Mouse (Mus musculus): ENCODE results near the gene Fads6. TPM values are rescaled to one million over a fixed set of nuclear protein-coding genes. Genes with fewer than 3 reads are reported as not detected.

The Fads6 gene
- total and polyA plus RNA-seq, 3 experiments: 0.30 to 8.5 (median 0.63) TPM

- in situ Hi-C loops (cut with MboI; ENCODE audit: low pct_ligation_motif_present, low pct_unique_long_range_greater_than_20kb, low sequenced_read_pairs): no loop called here
- no peak for TF ChIP-seq TCF12 (IDR thresholded peaks at IDR 0.05; ENCODE audit: low read depth, low read length)
- TF ChIP-seq POLR2AphosphoS2 (IDR thresholded peaks at IDR 0.05; ENCODE audit: low read depth, low read length): no peak
- TF ChIP-seq NELFE (IDR thresholded peaks at IDR 0.05; ENCODE audit: low read depth, low read length): no peak
- no peak for TF ChIP-seq ZKSCAN1 (IDR thresholded peaks at IDR 0.05; ENCODE audit: borderline replicate concordance, low read depth, low read length)
- Histone ChIP-seq H3K79me2 (replicated peaks; ENCODE audit: control insufficient read depth, extremely low read depth, insufficient read depth, poor library complexity, severe bottlenecking) (no peaks in the 10 kb centered on the region), H3K36me3 (replicated peaks in 1 of 2; ENCODE audit: control insufficient read depth in 1 of 2, insufficient read depth in 1 of 2, low read length in 1 of 2) (no peaks in the 10 kb centered on the region), H3K4me1 (ENCODE audit: control insufficient read depth in 1 of 2, insufficient read depth in 2 of 2) (peaks cover 7 to 9% of the 10 kb centered on the region in 2 experiments), H3K9ac (ENCODE audit: insufficient read depth, low read depth) (no peak overlapping the region), H3K9me3 (replicated peaks; ENCODE audit: low read length) (peaks cover 16% of the 10 kb centered on the region), H3K27ac (ENCODE audit: insufficient read depth, low read depth) (no peak overlapping the region), H3K27me3 (replicated peaks) (peaks cover 80% of the 10 kb centered on the region), H3K4me3 (replicated peaks in 1 of 3; ENCODE audit: low read depth in 2 of 3, low read length in 2 of 3, poor library complexity in 1 of 3) (no peak overlapping the region), H3K4me2 (ENCODE audit: insufficient read depth, low read depth, poor library complexity, severe bottlenecking) (no peak overlapping the region)
- dilution Hi-C loops (cut with MboI; ENCODE audit: extremely low pct_ligation_motif_present, extremely low pct_unique_long_range_greater_than_20kb, low sequenced_read_pairs): no loop called here
- no peak for DNase-seq (ENCODE audit: extremely low read depth)
These were observed 1.5 kb downstream of the Fads6 start for GRCm38 (mm10) chr11:115295939-115296338.

DNA sequence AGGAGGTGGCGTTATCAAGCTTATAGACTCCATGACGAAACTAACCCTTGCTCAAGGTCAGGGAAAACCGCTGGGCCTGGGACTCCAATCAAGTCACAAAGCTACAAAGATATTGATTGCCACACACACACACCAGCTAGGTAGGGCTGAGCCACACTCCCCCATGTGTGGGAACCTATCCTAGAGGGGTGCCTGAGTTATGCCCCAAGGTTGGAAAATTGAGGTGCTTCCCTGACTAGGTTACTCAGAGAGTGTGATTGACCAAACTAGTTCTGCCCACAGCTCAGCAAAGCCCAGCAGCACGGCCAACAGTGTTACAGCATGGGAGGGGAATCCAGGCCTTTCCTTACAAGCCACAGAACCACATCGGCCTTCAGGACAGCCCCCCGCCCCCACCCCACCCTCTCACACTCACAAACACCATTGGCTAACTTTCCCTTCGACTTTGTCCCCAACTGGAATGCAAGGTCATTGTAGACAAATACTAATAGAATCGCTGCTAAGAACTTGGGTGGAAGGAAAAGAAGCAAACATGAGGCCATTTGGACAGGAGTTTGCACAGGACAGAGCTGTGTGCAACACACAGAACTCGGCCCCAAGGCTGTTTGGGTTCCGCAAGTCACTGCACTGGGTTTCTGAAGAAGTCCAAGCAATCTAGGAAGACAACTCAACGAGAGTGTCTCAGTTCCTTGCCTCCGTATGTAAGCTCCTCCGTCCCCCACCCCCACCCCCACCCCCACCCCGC, 4.7 kb downstream of the Fads6 start:
- no peak overlapping the region for H3K27ac ChIP-seq (ENCODE audit: insufficient read depth, low read depth)
- H3K36me3 ChIP-seq (replicated peaks in 1 of 2; ENCODE audit: control insufficient read depth in 1 of 2, insufficient read depth in 1 of 2, low read length in 1 of 2): no peaks in the 10 kb centered on the region
- dilution Hi-C loops (cut with MboI; ENCODE audit: extremely low pct_ligation_motif_present, extremely low pct_unique_long_range_greater_than_20kb, low sequenced_read_pairs): no loop called here
- H3K9me3 ChIP-seq (replicated peaks; ENCODE audit: low read length): peaks cover 6% of the 10 kb centered on the region
- no peak overlapping the region for H3K9ac ChIP-seq (ENCODE audit: insufficient read depth, low read depth)
- no peak for TF ChIP-seq RAD21 (IDR thresholded peaks at IDR 0.05; ENCODE audit: low read depth, low read length)
- no peak for TF ChIP-seq RCOR1 (conservative IDR thresholded peaks at IDR 0.05; ENCODE audit: low read depth, low read length)
- no peak for TF ChIP-seq USF1 (IDR thresholded peaks at IDR 0.05; ENCODE audit: low read depth, low read length)
- TF ChIP-seq MYC (IDR thresholded peaks at IDR 0.05; ENCODE audit: low read depth, low read length): no peak
- no peak for TF ChIP-seq ZMIZ1 (IDR thresholded peaks at IDR 0.05; ENCODE audit: low read depth, low read length)
- no peak for TF ChIP-seq ETS1 (conservative IDR thresholded peaks at IDR 0.05; ENCODE audit: low read depth, low read length)
- no peak for TF ChIP-seq PAX5 (IDR thresholded peaks at IDR 0.05; ENCODE audit: low read length)
- TF ChIP-seq POLR2AphosphoS2 (IDR thresholded peaks at IDR 0.05; ENCODE audit: low read depth, low read length): no peak
- no peak for TF ChIP-seq HCFC1 (IDR thresholded peaks at IDR 0.05; ENCODE audit: low read depth, low read length)
- no peak overlapping the region for H3K4me3 ChIP-seq (replicated peaks in 1 of 3; ENCODE audit: low read depth in 2 of 3, low read length in 2 of 3, poor library complexity in 1 of 3)
- in situ Hi-C loops (cut with MboI; ENCODE audit: low pct_ligation_motif_present, low pct_unique_long_range_greater_than_20kb, low sequenced_read_pairs): no loop called here
- DNase-seq (ENCODE audit: extremely low read depth): no peak
- no peak overlapping the region for H3K4me2 ChIP-seq (ENCODE audit: insufficient read depth, low read depth, poor library complexity, severe bottlenecking)
- H3K4me1 ChIP-seq (ENCODE audit: control insufficient read depth in 1 of 2, insufficient read depth in 2 of 2): peaks cover 5 to 9% of the 10 kb centered on the region in 2 experiments
- no peaks in the 10 kb centered on the region for H3K79me2 ChIP-seq (replicated peaks; ENCODE audit: control insufficient read depth, extremely low read depth, insufficient read depth, poor library complexity, severe bottlenecking)
- H3K27me3 ChIP-seq (replicated peaks): peaks cover 61% of the 10 kb centered on the region

DNA sequence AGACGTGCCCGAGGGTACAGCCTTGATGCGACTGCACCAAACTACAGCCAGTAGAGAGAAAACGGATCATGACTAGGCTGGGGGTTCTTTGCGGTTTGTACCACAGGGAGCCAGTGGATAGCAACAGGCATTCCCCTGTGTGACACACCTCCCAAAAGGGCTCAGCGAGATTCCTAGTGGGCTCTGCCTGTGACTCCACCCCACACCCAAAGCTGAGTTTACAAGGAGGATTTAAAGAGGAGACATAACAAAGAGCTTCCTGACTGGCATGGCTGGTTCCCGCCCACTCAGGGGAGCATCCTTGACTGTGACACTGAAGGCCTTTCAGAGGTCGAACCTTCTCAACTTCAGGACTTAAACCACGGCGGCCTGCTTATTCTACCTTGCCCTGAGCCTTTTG, 6.0 kb downstream of the Fads6 start:
- Histone ChIP-seq H3K4me3 (replicated peaks in 1 of 3; ENCODE audit: low read depth in 2 of 3, low read length in 2 of 3, poor library complexity in 1 of 3) (no peak overlapping the region), H3K79me2 (replicated peaks; ENCODE audit: control insufficient read depth, extremely low read depth, insufficient read depth, poor library complexity, severe bottlenecking) (no peaks in the 10 kb centered on the region), H3K4me1 (ENCODE audit: control insufficient read depth in 1 of 2, insufficient read depth in 2 of 2) (peaks cover 0 to 4% of the 10 kb centered on the region in 2 experiments; a peak in 2 of 4 replicates), H3K4me2 (ENCODE audit: insufficient read depth, low read depth, poor library complexity, severe bottlenecking) (no peak overlapping the region), H3K9me3 (replicated peaks; ENCODE audit: low read length) (peaks cover 6% of the 10 kb centered on the region), H3K9ac (ENCODE audit: insufficient read depth, low read depth) (no peak overlapping the region), H3K36me3 (replicated peaks in 1 of 2; ENCODE audit: control insufficient read depth in 1 of 2, insufficient read depth in 1 of 2, low read length in 1 of 2) (no peaks in the 10 kb centered on the region), H3K27ac (ENCODE audit: insufficient read depth, low read depth) (no peak overlapping the region), H3K27me3 (replicated peaks) (peaks cover 48% of the 10 kb centered on the region)
- in situ Hi-C loops (cut with MboI; ENCODE audit: low pct_ligation_motif_present, low pct_unique_long_range_greater_than_20kb, low sequenced_read_pairs): no loop called here
- dilution Hi-C loops (cut with MboI; ENCODE audit: extremely low pct_ligation_motif_present, extremely low pct_unique_long_range_greater_than_20kb, low sequenced_read_pairs): no loop called here
- TF ChIP-seq BHLHE40 (IDR thresholded peaks at IDR 0.05; ENCODE audit: low read depth, low read length): no peak
- no peak for TF ChIP-seq KAT2A (IDR thresholded peaks at IDR 0.05; ENCODE audit: insufficient replicate concordance, low read length)
- no peak for TF ChIP-seq CTCF (conservative IDR thresholded peaks at IDR 0.05 in 1 of 2, IDR thresholded peaks at IDR 0.05 in 1 of 2; ENCODE audit: low read depth in 2 of 2, low read length in 2 of 2)
- no peak for TF ChIP-seq ETS1 (conservative IDR thresholded peaks at IDR 0.05; ENCODE audit: low read depth, low read length)
- no peak for DNase-seq (ENCODE audit: extremely low read depth)
